Mouse (Mus musculus) small intestine, adult 2 months (tissue): ENCODE data around the gene Icos.

Source experiments
- CTCF ChIP-seq: fragments of 200-500 bp; IDR thresholded peaks from 2 replicates; pipeline ENCODE4 v1.5.1; 2012; ENCODE audit warnings: low read depth, mild to moderate bottlenecking, control low read depth, inconsistent platforms, low read length, moderate library complexity, mixed read lengths; ENCODE audit not compliant: insufficient replicate concordance, insufficient read length; ENCODE audit errors: extremely low read depth
- POLR2A ChIP-seq: fragments of 200-500 bp; IDR thresholded peaks from 2 replicates; pipeline ENCODE4 v1.6.1; 2012; ENCODE audit warnings: low read depth, mild to moderate bottlenecking, control low read depth, inconsistent platforms, low read length, moderate library complexity

- TF ChIP-seq CTCF: no peak
- TF ChIP-seq POLR2A: no peak
Observed at GRCm38 (mm10) chr1:61046055-61046705, 68.5 kb downstream of the Icos start.
